Mouse (Mus musculus) cerebellum, adult 2 months (tissue): ENCODE measurements at regions not wholly inside any gene's neighbourhood (a gene's known extent, or its start where the extent isn't known, plus 50 kb on each side); places are given as distances from the start of the nearest gene placed in this dataset.

ENCODE experiments used
- CTCF ChIP-seq: fragments of 200-500 bp; IDR thresholded peaks from 2 replicates; pipeline ENCODE4 v1.5.1; 2011; ENCODE audit warnings: low read depth, mild to moderate bottlenecking, control low read depth, low read length, moderate library complexity, borderline replicate concordance; ENCODE audit not compliant: insufficient read depth
- POLR2A ChIP-seq: fragments of 200-500 bp; IDR thresholded peaks from 2 replicates; pipeline ENCODE4 v1.6.1; 2011; ENCODE audit warnings: low read length, control low read depth, borderline replicate concordance; ENCODE audit not compliant: insufficient read depth

- TF ChIP-seq CTCF (no peak), POLR2A (no peak)
These were observed 117.4 kb upstream of the Gm14444 start for GRCm38 (mm10) chr2:174892658-174893057.
